Mouse (Mus musculus) thymus, adult 2 months (tissue): Measurements from ENCODE around the gene Strbp. TPM values are rescaled to one million over a fixed set of nuclear protein-coding genes. Genes with fewer than 3 reads are reported as not detected.

Experiments used
- DNase-seq: peaks from one replicate; pipeline ENCODE4 v3.0.0; 2021
- H3K27ac ChIP-seq: fragments of 200-500 bp; 2 replicates; pipeline ENCODE4 v1.5.1; 2012; ENCODE audit warnings: low read length, control low read depth; ENCODE audit not compliant: control insufficient read depth, insufficient read depth
- H3K27me3 ChIP-seq: fragments of 200-500 bp; 2 replicates; pipeline ENCODE4 v1.6.1; 2012; ENCODE audit warnings: mild to moderate bottlenecking, low read length, moderate library complexity, mixed read lengths; ENCODE audit not compliant: control insufficient read depth, insufficient read depth
- H3K36me3 ChIP-seq: fragments of 200-500 bp; 2 replicates; pipeline ENCODE4 v1.6.1; 2012; ENCODE audit warnings: mild to moderate bottlenecking, low read length, moderate library complexity; ENCODE audit not compliant: control insufficient read depth, insufficient read depth
- H3K4me1 ChIP-seq: fragments of 200-500 bp; replicated peaks from 2 replicates; pipeline ENCODE4 v1.6.1; 2012; ENCODE audit warnings: low read length; ENCODE audit not compliant: control insufficient read depth, insufficient read depth
- H3K4me3 ChIP-seq: fragments of 200-500 bp; 2 replicates; pipeline ENCODE4 v1.5.1; 2012; ENCODE audit warnings: mild to moderate bottlenecking, low read length, control low read depth, moderate library complexity; ENCODE audit not compliant: control insufficient read depth, insufficient read depth
- CTCF ChIP-seq: fragments of 200-500 bp; IDR thresholded peaks from 2 replicates; pipeline ENCODE4 v1.5.1; 2012; ENCODE audit warnings: mild to moderate bottlenecking, control low read depth, low read length, moderate library complexity, borderline replicate concordance; ENCODE audit not compliant: control insufficient read depth, poor library complexity, insufficient read depth; ENCODE audit errors: extremely low read depth
- POLR2A ChIP-seq: fragments of 200-500 bp; IDR thresholded peaks from 2 replicates; pipeline ENCODE4 v1.6.1; 2012; ENCODE audit warnings: mild to moderate bottlenecking, low read length, control low read depth, moderate library complexity; ENCODE audit not compliant: control insufficient read depth, poor library complexity, insufficient read depth; ENCODE audit errors: extremely low read depth
- WGBS: fragments of 180-500 bp; shearing (Covaris S2); methylation state at CpG from one replicate; pipeline ENCODE4 v1.1.7; 2018; 5-methylcytosine and 5-hydroxymethylcytosine counted together
- polyA plus RNA-seq: library from polyadenylated mRNA; depleted of rRNA; stranded (reverse); fragments of >200 nt; gene quantifications from 2 replicates; pipeline ENCODE4 v1.2.3, GENCODE M21; 2012

The Strbp gene
- polyA plus RNA-seq, 1 experiment, result 10.6 TPM

GRCm38 (mm10) chr2:37702301-37703172, 1.1 kb downstream of the Strbp start:
- Histone ChIP-seq H3K27me3 (no peaks in the 10 kb centered on the region), H3K27ac (no peak overlapping the region), H3K36me3 (no peaks in the 10 kb centered on the region), H3K4me1 (peaks cover 8% of the 10 kb centered on the region), H3K4me3 (peak overlapping the region; percentile 65)
- TF ChIP-seq CTCF (no peak), POLR2A (no peak)
- 1% methylated on average over 63 of the region's 70 CpGs for WGBS
- peak; percentile 63 for DNase-seq

DNA sequence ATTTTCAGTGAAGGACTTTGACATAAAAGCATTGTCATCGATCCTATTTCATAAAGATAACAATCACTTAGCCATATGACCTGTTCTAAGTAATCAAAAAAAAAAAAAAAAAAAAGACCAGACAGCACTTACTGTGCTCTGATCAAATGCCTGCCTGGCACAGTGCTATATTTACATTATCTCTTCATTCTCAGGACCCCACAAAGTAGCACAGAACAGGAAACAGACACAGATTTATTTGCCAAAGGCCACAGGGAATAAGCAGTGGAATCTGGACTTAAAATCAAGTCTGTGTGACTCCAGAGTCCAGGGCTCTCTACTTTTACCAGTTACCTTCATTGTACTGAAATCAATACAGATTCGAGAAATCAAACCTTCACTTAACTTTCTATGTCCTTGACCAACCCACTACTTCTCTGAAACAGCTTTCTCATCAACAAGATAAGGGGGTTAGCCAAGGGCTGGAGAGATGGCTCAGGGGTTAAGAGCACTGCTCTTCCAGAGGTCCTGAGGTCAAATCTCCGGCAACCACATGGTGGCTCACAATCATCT, 14.5 kb downstream of the Strbp start:
- no peak for DNase-seq
- H3K36me3 ChIP-seq, result no peaks in the 10 kb centered on the region
- H3K4me3 ChIP-seq, result no peak overlapping the region
- no peak overlapping the region for H3K27ac ChIP-seq
- no peaks in the 10 kb centered on the region for H3K4me1 ChIP-seq
- 90% methylated on average over 3 of the region's 3 CpGs for WGBS
- no peak for TF ChIP-seq CTCF
- TF ChIP-seq POLR2A, result no peak
- no peaks in the 10 kb centered on the region for H3K27me3 ChIP-seq

GRCm38 (mm10) chr2:37687031-37687430, 16.6 kb downstream of the Strbp start:
- 93% methylated on average over 1 of the region's 1 CpGs for WGBS
- no peaks in the 10 kb centered on the region for H3K36me3 ChIP-seq
- H3K4me3 ChIP-seq, result no peak overlapping the region
- no peak overlapping the region for H3K27ac ChIP-seq
- no peaks in the 10 kb centered on the region for H3K27me3 ChIP-seq
- H3K4me1 ChIP-seq, result no peaks in the 10 kb centered on the region
- DNase-seq, result no peak
- no peak for TF ChIP-seq POLR2A
- no peak for TF ChIP-seq CTCF

DNA sequence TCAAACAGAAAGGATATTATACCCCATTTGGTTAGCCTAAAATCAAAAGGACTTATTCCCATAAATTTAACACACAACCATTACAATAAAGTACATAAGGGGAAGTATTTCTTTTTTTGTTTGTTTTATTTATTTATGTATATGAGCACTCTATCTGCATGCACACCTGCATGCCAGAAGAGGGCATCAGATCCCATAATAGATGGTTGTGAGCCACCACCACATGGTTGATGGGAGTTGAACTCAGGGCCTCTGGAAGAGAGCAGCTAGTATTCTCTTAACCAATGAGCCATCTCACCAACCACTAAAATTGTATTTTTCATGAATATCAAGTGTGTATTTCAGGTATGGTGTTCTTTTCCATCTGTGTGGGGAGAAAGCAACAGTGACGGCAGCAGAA, 18.8 kb downstream of the Strbp start:
- no peaks in the 10 kb centered on the region for H3K4me1 ChIP-seq
- H3K36me3 ChIP-seq, result no peaks in the 10 kb centered on the region
- TF ChIP-seq POLR2A (no peak), CTCF (no peak)
- DNase-seq, result no peak
- no peaks in the 10 kb centered on the region for H3K27me3 ChIP-seq
- no peak overlapping the region for H3K4me3 ChIP-seq
- no peak overlapping the region for H3K27ac ChIP-seq
- WGBS, result 94% methylated on average over 1 of the region's 1 CpGs

DNA sequence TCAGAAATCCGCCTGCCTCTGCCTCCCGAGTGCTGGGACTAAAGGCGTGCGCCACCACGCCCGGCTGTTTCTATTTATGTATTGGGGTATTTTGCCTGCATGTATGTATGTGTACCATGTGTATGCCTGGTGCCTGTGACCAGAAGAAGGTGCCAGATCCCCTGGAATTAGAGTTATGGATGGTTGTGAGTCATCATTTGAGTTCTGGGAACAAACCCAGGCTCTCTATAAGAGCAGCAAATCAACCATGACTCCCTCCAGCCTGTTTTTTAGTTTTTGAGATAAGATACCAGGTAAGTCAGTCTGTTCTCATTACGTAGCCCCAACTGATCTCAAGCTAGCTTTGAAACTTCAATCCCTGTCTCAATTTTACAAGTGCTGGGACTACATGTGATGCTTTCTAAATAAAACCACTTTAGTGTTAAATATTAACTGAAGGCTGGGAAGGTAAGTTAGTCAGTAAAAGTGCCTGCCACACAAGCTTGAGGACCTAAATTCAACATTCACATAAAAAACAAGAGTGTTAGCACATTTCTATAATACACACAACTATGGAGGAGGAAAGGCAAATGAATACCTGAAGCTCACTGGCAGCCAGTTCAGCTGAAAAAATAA, 21.4 kb downstream of the Strbp start:
- Histone ChIP-seq H3K27ac (no peak overlapping the region), H3K4me3 (no peak overlapping the region), H3K4me1 (no peaks in the 10 kb centered on the region), H3K36me3 (no peaks in the 10 kb centered on the region), H3K27me3 (no peaks in the 10 kb centered on the region)
- TF ChIP-seq POLR2A (no peak), CTCF (no peak)
- WGBS, result 97% methylated on average over 7 of the region's 7 CpGs
- no peak for DNase-seq

GRCm38 (mm10) chr2:37651086-37651485, 52.6 kb downstream of the Strbp start:
- WGBS, result 92% methylated on average over 1 of the region's 1 CpGs
- Histone ChIP-seq H3K27me3 (no peaks in the 10 kb centered on the region), H3K4me1 (no peaks in the 10 kb centered on the region), H3K4me3 (no peak overlapping the region), H3K27ac (no peak overlapping the region), H3K36me3 (no peaks in the 10 kb centered on the region)
- TF ChIP-seq CTCF (no peak), POLR2A (no peak)
- DNase-seq, result no peak
